Mouse (Mus musculus): ENCODE measurements around the gene Gatad2a. TPM values are rescaled to one million over a fixed set of nuclear protein-coding genes. Genes with fewer than 3 reads are reported as not detected.
A peak's percentile ranks its signal among the peaks of the same experiment; 100 is the strongest.

Gene Gatad2a
- polyA plus RNA-seq, 1 experiment from 2014 or later = 65.2 TPM

- Histone ChIP-seq H3K27ac (ENCODE audit: low read depth, low read length) (no peak overlapping the region), H3K4me3 (ENCODE audit: low read depth, low read length) (no peak overlapping the region), H3K4me1 (ENCODE audit: control insufficient read depth, insufficient read depth, low read length) (peaks cover 16% of the 10 kb centered on the region), H3K9ac (ENCODE audit: low read length) (no peak overlapping the region), H3K36me3 (ENCODE audit: control insufficient read depth, insufficient read depth, low read length) (peaks cover 12% of the 10 kb centered on the region; the same call in 1 of the 2 replicates), H3K9me3 (ENCODE audit: control insufficient read depth, low read length) (no peaks in the 10 kb centered on the region), H3K4me2 (no peak overlapping the region), H3K27me3 (ENCODE audit: control insufficient read depth, insufficient read depth, low read length) (no peaks in the 10 kb centered on the region)
- DNase-seq (ENCODE audit: low spot score, missing footprints) = no peak
- ATAC-seq (ENCODE audit: low FRiP score) = peak; percentile 14
Measured at GRCm38 (mm10) chr8:69918506-69918905, 77.7 kb downstream of the Gatad2a start.

GRCm38 (mm10) chr8:69915748-69916147 is 80.4 kb downstream of the Gatad2a start:
- Histone ChIP-seq H3K27me3 (ENCODE audit: control insufficient read depth, insufficient read depth, low read length) (no peaks in the 10 kb centered on the region), H3K36me3 (ENCODE audit: control insufficient read depth, insufficient read depth, low read length) (peaks cover 32% of the 10 kb centered on the region), H3K4me3 (ENCODE audit: low read depth, low read length) (no peak overlapping the region), H3K27ac (ENCODE audit: low read depth, low read length) (no peak overlapping the region), H3K9me3 (ENCODE audit: control insufficient read depth, low read length) (no peaks in the 10 kb centered on the region), H3K4me2 (no peak overlapping the region), H3K4me1 (ENCODE audit: control insufficient read depth, insufficient read depth, low read length) (peaks cover 10% of the 10 kb centered on the region), H3K9ac (ENCODE audit: low read length) (no peak overlapping the region)
- peak; percentile 82 for DNase-seq (ENCODE audit: low spot score, missing footprints)
- no peak for ATAC-seq (ENCODE audit: low FRiP score)
- WGBS = 39% methylated on average over 5 of the region's 5 CpGs

- no peaks in the 10 kb centered on the region for H3K9me3 ChIP-seq (ENCODE audit: control insufficient read depth, low read length)
- 91% methylated on average over 4 of the region's 4 CpGs for WGBS
- H3K27me3 ChIP-seq (ENCODE audit: control insufficient read depth, insufficient read depth, low read length) = no peaks in the 10 kb centered on the region
- no peak overlapping the region for H3K4me2 ChIP-seq
- H3K36me3 ChIP-seq (ENCODE audit: control insufficient read depth, insufficient read depth, low read length) = peaks cover 39% of the 10 kb centered on the region
- no peak overlapping the region for H3K27ac ChIP-seq (ENCODE audit: low read depth, low read length)
- no peak overlapping the region for H3K4me3 ChIP-seq (ENCODE audit: low read depth, low read length)
- DNase-seq (ENCODE audit: low spot score, missing footprints) = no peak
- ATAC-seq (ENCODE audit: low FRiP score) = no peak
- H3K4me1 ChIP-seq (ENCODE audit: control insufficient read depth, insufficient read depth, low read length) = no peaks in the 10 kb centered on the region
- H3K9ac ChIP-seq (ENCODE audit: low read length) = no peak overlapping the region
Measured at GRCm38 (mm10) chr8:69914526-69914925, 81.7 kb downstream of the Gatad2a start.

GRCm38 (mm10) chr8:69912478-69913074 is 83.6 kb downstream of the Gatad2a start:
- DNase-seq (ENCODE audit: low spot score, missing footprints) = no peak
- Histone ChIP-seq H3K4me1 (ENCODE audit: control insufficient read depth, insufficient read depth, low read length) (no peaks in the 10 kb centered on the region), H3K27me3 (ENCODE audit: control insufficient read depth, insufficient read depth, low read length) (no peaks in the 10 kb centered on the region), H3K4me2 (no peak overlapping the region), H3K27ac (ENCODE audit: low read depth, low read length) (no peak overlapping the region), H3K9me3 (ENCODE audit: control insufficient read depth, low read length) (no peaks in the 10 kb centered on the region), H3K36me3 (ENCODE audit: control insufficient read depth, insufficient read depth, low read length) (peaks cover 37% of the 10 kb centered on the region), H3K4me3 (ENCODE audit: low read depth, low read length) (no peak overlapping the region), H3K9ac (ENCODE audit: low read length) (no peak overlapping the region)
- 89% methylated on average over 12 of the region's 12 CpGs for WGBS
- ATAC-seq (ENCODE audit: low FRiP score) = no peak

GRCm38 (mm10) chr8:69911917-69912316 is 84.3 kb downstream of the Gatad2a start:
- Histone ChIP-seq H3K9ac (ENCODE audit: low read length) (no peak overlapping the region), H3K27me3 (ENCODE audit: control insufficient read depth, insufficient read depth, low read length) (no peaks in the 10 kb centered on the region), H3K4me2 (no peak overlapping the region), H3K36me3 (ENCODE audit: control insufficient read depth, insufficient read depth, low read length) (peaks cover 37% of the 10 kb centered on the region), H3K9me3 (ENCODE audit: control insufficient read depth, low read length) (no peaks in the 10 kb centered on the region), H3K27ac (ENCODE audit: low read depth, low read length) (no peak overlapping the region), H3K4me1 (ENCODE audit: control insufficient read depth, insufficient read depth, low read length) (no peaks in the 10 kb centered on the region), H3K4me3 (ENCODE audit: low read depth, low read length) (no peak overlapping the region)
- 92% methylated on average over 13 of the region's 13 CpGs for WGBS
- DNase-seq (ENCODE audit: low spot score, missing footprints) = no peak
- no peak for ATAC-seq (ENCODE audit: low FRiP score)

- H3K9me3 ChIP-seq (ENCODE audit: control insufficient read depth, low read length) = no peaks in the 10 kb centered on the region
- H3K4me2 ChIP-seq = no peak overlapping the region
- no peak overlapping the region for H3K27ac ChIP-seq (ENCODE audit: low read depth, low read length)
- no peak overlapping the region for H3K4me3 ChIP-seq (ENCODE audit: low read depth, low read length)
- peaks cover 8% of the 10 kb centered on the region for H3K4me1 ChIP-seq (ENCODE audit: control insufficient read depth, insufficient read depth, low read length)
- H3K9ac ChIP-seq (ENCODE audit: low read length) = no peak overlapping the region
- no peak for ATAC-seq (ENCODE audit: low FRiP score)
- no peak for DNase-seq (ENCODE audit: low spot score, missing footprints)
- H3K36me3 ChIP-seq (ENCODE audit: control insufficient read depth, insufficient read depth, low read length) = peaks cover 18% of the 10 kb centered on the region; the same call in 1 of the 2 replicates
- WGBS = 89% methylated on average over 2 of the region's 2 CpGs
- H3K27me3 ChIP-seq (ENCODE audit: control insufficient read depth, insufficient read depth, low read length) = no peaks in the 10 kb centered on the region
Measured at GRCm38 (mm10) chr8:69907106-69907505, 89.1 kb downstream of the Gatad2a start.

- H3K4me2 ChIP-seq = no peak overlapping the region
- no peak for ATAC-seq (ENCODE audit: low FRiP score)
- 90% methylated on average over 2 of the region's 2 CpGs for WGBS
- peak; percentile 69 for DNase-seq (ENCODE audit: low spot score, missing footprints)
- H3K27me3 ChIP-seq (ENCODE audit: control insufficient read depth, insufficient read depth, low read length) = no peaks in the 10 kb centered on the region
- no peaks in the 10 kb centered on the region for H3K9me3 ChIP-seq (ENCODE audit: control insufficient read depth, low read length)
- H3K9ac ChIP-seq (ENCODE audit: low read length) = no peak overlapping the region
- H3K4me3 ChIP-seq (ENCODE audit: low read depth, low read length) = no peak overlapping the region
- no peak overlapping the region for H3K27ac ChIP-seq (ENCODE audit: low read depth, low read length)
- peaks cover 12% of the 10 kb centered on the region; the same call in 1 of the 2 replicates for H3K36me3 ChIP-seq (ENCODE audit: control insufficient read depth, insufficient read depth, low read length)
- H3K4me1 ChIP-seq (ENCODE audit: control insufficient read depth, insufficient read depth, low read length) = peaks cover 13% of the 10 kb centered on the region
Measured at GRCm38 (mm10) chr8:69906260-69906659, 89.9 kb downstream of the Gatad2a start.

- H3K4me1 ChIP-seq (ENCODE audit: control insufficient read depth, insufficient read depth, low read length) = peaks cover 19% of the 10 kb centered on the region
- H3K27ac ChIP-seq (ENCODE audit: low read depth, low read length) = no peak overlapping the region
- H3K9me3 ChIP-seq (ENCODE audit: control insufficient read depth, low read length) = no peaks in the 10 kb centered on the region
- no peaks in the 10 kb centered on the region for H3K27me3 ChIP-seq (ENCODE audit: control insufficient read depth, insufficient read depth, low read length)
- DNase-seq (ENCODE audit: low spot score, missing footprints) (no peak), ATAC-seq (ENCODE audit: low FRiP score) (no peak)
- H3K36me3 ChIP-seq (ENCODE audit: control insufficient read depth, insufficient read depth, low read length) = no peaks in the 10 kb centered on the region; the same call in 1 of the 2 replicates
- H3K4me2 ChIP-seq = peak overlapping the region; percentile 57
- WGBS = 76% methylated on average over 8 of the region's 8 CpGs
- H3K9ac ChIP-seq (ENCODE audit: low read length) = no peak overlapping the region
- H3K4me3 ChIP-seq (ENCODE audit: low read depth, low read length) = no peak overlapping the region
Measured at GRCm38 (mm10) chr8:69904096-69904495, 92.1 kb downstream of the Gatad2a start.

GRCm38 (mm10) chr8:69903063-69903542 is 93.1 kb downstream of the Gatad2a start:
- WGBS = under 1% methylated on average over 43 of the region's 45 CpGs
- peaks cover 19% of the 10 kb centered on the region for H3K4me1 ChIP-seq (ENCODE audit: control insufficient read depth, insufficient read depth, low read length)

More at GRCm38 (mm10) chr8:69903063-69903542, 93.1 kb downstream of the Gatad2a start:
- H3K27ac ChIP-seq (ENCODE audit: low read depth, low read length) = peak overlapping the region; percentile 65
- no peaks in the 10 kb centered on the region for H3K36me3 ChIP-seq (ENCODE audit: control insufficient read depth, insufficient read depth, low read length)
- DNase-seq (ENCODE audit: low spot score, missing footprints) (peak; percentile 100), ATAC-seq (ENCODE audit: low FRiP score) (peak; percentile 92)
- H3K27me3 ChIP-seq (ENCODE audit: control insufficient read depth, insufficient read depth, low read length) = no peaks in the 10 kb centered on the region
- H3K4me2 ChIP-seq = peak overlapping the region; percentile 57
- peak overlapping the region; percentile 77 for H3K4me3 ChIP-seq (ENCODE audit: low read depth, low read length)
- H3K9ac ChIP-seq (ENCODE audit: low read length) = peak overlapping the region; percentile 81
- no peaks in the 10 kb centered on the region for H3K9me3 ChIP-seq (ENCODE audit: control insufficient read depth, low read length)

Data from midbrain, embryonic 11.5 days (tissue).